Mouse (Mus musculus) left cerebral cortex, postnatal 4 days (tissue): ENCODE data around the gene Ripply2. TPM values are rescaled to one million over a fixed set of nuclear protein-coding genes. Genes with fewer than 3 reads are reported as not detected.
"Not testable (repeated sequence)": the region's sequence is repeated elsewhere in the genome, so short reads cannot be mapped to it uniquely, and the experiment has no call there.

Experiments used
- DNase-seq: peaks from one replicate; pipeline ENCODE4 v3.0.0-alpha.2; 2022
- intact Hi-C: fragments of 180-260 bp; cut with DNase I; formaldehyde crosslinking; loops from one replicate; pipeline ENCODE4 v1.15.1; 2025
- total RNA-seq, 2 experiments: library from RNA; stranded (reverse); gene quantifications; 2 replicates each; pipeline ENCODE4 v1.2.3; 2021

Ripply2 gene
- 1 to 10 TPM; 5.4 to 6.1 TPM for total RNA-seq

DNA sequence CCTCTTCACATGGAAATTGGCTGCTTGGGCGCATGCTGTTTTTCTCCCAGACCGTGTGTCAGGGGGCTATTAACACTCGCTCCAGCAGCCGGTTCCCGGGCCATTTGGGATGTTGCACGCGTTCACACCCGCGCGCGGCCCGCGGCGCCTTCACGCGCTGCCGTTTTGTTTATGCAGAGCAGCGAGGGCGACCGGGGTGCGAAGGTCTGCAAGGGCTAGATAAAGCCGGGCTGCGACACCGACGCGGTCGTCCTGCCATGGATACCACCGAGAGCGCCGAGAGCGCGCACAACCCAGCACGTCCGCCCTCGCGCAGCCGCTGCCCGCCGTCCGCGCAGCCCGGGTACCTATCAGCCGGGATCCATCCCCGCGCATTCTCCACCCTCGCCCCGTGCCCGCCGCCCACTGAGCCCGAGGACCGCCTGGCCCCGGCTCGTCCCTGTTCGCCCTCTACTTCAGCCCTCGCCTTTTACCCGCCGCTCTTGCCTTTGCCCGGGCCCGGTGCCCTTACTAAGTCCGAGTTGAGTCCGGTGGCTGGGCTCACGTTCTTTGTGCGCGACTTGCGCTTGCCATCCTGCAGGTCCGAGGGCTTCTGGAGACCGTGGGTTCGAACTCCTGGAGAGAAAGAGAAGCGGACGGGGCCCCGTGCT, at the start of gene Ripply2:
TSS of gene Ripply2 (plus strand) at position 250 of the 650 bp plus-strand sequence.
- intact Hi-C loops = no loop called here
- peak; percentile 48 for DNase-seq

DNA sequence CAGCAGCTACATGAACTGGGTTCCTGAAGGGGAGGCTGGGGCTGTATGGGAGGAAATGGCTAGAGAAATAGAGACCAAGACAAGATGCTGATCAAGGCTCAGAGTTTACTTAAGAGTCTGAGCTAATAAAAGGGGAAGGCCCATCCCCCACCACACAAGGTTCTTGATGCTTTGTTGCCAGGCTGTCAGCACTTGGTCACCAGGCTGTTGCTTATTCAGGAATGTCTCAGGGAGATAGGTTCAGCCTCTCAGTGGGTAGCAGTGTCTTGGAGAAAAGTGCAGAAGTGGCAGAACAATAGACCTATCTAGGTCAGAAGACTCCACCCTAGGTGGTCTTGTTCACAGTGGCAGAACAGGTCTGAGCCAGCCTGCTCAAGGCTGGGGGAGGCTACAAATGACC, 42.9 kb upstream of the Ripply2 start:
- intact Hi-C loops = not testable (repeated sequence)

DNA sequence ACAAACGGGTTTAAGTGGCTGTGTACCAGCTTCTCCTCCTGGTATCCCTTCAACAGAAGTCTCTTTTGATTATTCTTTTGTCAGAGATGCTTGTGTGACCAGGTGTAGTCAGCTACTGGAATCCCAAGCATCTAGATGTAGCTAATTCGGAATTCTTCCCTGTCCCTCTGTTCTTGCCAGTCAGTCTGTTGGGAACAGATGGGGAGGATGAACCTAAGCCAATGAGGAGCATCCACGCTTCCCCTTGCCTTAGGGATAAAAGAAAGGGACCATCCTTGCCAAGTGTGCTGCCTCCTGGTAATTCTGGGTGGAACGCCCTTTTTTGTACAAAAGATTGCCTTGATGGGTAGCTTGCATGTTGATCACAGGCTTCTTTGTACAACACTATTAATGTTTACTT, 41.8 kb upstream of the Ripply2 start:
- peak; percentile 31 for DNase-seq
- intact Hi-C loops = no loop called here

More for the DNA sequence above, 42.9 kb upstream of the Ripply2 start:
- not testable (repeated sequence) for DNase-seq

DNA sequence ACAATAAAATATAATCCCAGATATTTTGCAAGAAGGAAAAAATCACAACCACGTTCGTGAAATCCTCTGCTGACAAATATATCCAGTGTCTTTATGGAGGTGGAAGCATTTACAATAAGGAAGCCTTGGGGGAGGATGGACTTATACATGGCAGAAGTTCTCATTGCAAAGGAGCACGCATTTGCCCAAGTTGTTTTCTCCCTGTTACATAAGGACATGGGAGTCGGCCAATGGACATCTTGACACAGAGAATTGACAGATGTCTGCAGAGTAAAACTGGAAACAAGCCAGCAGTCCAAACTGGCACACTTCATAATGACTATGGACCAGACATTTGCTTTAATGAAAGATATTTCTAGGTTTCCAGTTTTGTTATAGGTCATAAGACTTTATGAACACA, 38.4 kb upstream of the Ripply2 start:
- peak; percentile 50 for DNase-seq
- intact Hi-C loops = no loop called here

DNA sequence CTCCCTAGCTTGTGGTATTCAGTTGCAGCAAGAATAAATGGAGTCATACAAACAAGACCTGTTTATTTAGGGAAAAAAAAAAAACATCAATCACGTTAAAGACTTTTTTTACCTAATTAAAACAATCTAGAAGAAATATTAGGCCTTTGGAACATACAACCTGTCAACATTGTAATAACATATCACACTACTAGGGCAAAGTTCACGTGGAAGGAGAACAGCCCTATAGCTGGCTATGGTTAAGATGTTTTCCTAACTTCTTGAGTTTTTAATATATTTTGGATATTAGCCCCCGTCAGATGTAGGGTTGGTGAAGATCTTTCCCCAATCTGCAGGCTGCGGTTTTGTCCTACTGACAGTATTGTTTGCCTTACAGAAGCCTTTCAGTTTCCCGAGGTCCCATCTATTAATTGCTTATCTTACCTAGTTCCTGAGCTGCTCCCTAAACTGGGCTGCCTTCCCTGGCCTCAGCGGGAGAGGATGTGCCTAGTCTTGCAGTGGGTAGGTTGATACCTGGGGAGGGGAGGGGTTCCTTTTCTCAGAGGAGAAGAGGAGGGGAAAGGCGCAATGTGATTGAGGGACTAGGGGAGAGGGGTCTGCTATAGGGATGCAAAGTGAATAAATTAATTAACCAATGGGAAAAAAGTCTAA, 37.0 kb upstream of the Ripply2 start:
- no peak for DNase-seq
- intact Hi-C loops = no loop called here

DNA sequence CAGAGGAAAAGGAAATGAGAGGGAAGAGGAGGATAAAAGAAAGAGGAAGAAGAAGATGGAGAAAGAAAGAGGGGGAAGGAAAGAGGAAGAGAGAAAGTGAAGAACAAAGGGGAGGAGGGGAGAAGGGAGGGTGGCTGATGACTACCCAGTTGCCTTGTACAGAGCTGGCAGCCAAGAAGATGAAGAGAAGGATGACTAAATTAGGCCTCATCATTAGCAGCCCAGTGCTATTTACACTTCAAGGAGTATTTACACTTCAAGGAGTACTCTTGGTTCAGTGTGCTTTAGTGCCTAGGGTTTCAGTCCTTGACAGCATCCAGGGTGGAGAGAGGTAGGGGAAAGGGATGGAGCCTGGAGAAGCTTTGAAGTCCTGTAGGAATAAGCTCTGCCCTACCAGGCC, 35.3 kb upstream of the Ripply2 start:
- intact Hi-C loops = no loop called here
- DNase-seq = no peak

DNA sequence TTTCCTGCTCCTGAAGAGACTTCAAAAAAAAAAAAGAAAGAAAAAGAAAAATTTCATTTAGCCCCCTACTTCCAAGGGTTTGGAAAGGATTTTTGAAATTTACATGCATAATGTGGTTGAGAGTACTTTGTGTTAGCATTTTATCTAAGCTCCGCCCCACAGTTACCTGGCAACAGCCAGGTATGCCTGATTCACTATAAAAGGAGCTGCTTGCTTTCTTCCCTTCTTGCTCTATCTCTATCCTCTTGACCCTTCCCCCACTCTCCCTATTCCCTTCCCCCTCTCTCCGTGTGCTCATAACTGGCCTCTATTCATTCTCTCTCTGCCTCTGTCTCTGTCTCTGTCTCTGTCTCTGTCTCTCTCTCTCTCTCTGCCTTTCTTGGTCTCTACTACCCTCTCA, 34.4 kb upstream of the Ripply2 start:
- intact Hi-C loops = no loop called here
- DNase-seq = no peak

DNA sequence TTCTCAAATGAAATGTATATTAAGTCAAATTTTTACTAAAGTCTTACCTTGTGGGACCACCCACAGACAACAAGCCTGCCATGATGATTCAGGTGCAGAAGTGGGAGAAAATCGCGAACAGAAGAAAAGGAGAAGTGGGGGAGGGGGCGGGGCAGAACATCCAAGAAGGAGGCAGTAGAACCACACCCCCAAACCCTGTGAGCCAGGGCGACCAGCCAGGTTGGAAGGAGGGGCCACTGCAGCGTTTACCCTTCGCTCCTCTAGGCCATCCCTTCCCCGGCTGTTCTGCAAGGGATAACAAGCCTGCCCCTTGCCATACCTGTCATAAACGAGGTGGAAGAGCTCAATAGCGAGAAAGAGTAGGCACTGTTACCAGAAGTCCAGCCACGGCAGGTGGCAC, 33.8 kb upstream of the Ripply2 start:
- intact Hi-C loops = no loop called here
- DNase-seq = peak; percentile 21

DNA sequence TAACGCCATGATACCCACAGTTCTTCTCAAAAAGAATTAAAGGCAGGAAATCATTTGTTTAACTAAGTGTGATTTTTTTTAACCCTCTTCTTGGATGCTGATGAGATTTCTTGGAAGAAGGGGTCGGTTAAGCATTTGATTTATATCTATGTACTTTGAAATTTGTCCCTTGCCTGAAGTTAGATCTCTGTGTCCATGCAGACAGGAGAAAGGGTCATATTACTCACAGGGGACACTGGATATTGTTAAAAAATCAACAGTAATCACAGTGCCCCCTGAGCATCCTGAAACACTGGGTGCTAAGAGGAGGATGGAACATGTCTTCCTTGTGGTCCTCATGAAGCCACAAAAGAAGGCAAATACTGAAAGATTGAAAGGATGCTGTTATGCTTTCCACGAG, 30.8 kb upstream of the Ripply2 start:
- no peak for DNase-seq
- intact Hi-C loops = no loop called here

DNA sequence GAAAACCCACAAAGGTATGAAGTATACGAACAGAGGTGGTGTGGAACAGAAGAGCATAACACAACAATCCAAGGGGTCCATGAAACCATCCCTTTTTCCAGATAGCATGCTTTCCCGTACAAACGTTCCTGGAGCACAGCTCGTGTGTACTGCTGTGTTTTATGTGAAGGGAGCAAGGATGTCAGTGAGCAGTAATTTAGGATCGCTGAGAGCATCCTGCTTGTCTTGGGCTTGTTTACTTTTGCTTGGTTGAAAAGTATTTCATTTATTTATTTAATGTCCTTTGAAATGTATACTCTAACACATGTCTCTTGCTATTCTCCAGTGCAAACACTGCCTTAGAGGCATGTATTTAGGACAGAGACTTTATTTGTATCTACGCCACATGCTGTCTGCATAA, 30.2 kb upstream of the Ripply2 start:
- intact Hi-C loops = no loop called here

DNA sequence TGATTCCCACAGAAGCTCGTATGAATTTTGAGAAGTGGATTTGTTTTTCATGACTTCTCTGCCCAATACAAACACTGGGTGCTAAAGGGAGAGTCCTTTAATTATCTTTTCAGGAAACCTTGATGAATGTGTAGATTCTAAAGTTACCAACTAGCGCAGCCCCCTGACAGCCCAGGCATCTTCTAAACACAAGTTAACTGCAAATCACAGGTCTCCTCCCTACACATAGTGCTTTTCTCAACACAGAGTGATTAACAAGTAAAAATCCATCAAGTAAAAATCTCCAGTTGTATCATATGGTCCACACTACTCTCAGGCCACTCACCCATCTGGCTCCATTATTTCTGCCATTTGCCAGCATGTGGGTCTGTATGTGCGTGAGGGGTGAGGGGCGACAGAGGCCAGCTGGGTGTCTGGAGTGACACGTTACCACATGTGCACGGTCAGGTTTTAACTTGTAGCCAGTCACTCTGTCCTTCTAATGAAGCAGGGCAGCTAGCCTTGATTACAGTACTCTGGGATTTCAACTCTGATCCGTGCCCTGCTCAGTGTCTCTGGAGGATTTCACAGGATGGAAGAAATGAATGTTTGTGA, 28.5 kb upstream of the Ripply2 start:
- no peak for DNase-seq
- intact Hi-C loops = no loop called here

More for the DNA sequence above, 30.2 kb upstream of the Ripply2 start:
- no peak for DNase-seq

DNA sequence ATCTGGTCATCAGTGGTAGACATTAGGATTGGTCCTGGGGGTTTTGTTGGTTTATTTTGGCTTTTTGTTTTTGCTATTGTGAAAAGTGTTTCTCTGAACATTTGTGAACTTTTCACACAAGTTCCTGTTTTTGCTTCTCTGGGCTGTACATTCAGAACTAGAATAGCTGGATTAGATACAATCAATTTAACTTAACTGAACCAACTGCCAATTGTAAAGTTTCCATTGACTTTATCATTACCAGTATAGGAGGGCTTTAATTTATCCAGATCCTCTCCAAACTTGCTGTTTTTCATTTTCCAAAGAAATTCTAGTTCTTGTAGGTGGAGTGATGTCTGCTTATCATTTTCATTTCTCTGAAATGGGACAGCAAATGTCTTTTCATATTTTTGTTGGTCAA, 25.5 kb upstream of the Ripply2 start:
- intact Hi-C loops = no loop called here

DNA sequence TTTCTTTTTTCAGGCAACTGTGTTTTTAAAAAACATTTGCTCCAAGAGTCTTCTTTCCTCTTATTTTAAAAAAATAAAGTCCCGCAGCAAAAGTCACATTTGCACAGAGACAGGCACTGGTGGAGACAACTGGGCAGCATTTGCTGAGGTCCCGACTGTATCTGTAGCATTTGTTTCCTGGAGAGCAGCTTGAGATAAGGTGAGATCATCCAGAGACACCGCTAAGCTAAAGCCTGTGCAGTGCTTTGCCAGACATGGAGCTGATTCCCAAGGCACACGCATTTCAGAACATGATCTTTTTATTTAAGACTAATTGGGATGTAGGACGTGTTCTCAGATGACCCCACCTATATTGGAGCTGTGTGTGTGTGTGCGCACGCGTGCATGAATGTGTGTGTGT, 23.6 kb upstream of the Ripply2 start:
- intact Hi-C loops = no loop called here
- no peak for DNase-seq

More for the DNA sequence above, 25.5 kb upstream of the Ripply2 start:
- DNase-seq = no peak

DNA sequence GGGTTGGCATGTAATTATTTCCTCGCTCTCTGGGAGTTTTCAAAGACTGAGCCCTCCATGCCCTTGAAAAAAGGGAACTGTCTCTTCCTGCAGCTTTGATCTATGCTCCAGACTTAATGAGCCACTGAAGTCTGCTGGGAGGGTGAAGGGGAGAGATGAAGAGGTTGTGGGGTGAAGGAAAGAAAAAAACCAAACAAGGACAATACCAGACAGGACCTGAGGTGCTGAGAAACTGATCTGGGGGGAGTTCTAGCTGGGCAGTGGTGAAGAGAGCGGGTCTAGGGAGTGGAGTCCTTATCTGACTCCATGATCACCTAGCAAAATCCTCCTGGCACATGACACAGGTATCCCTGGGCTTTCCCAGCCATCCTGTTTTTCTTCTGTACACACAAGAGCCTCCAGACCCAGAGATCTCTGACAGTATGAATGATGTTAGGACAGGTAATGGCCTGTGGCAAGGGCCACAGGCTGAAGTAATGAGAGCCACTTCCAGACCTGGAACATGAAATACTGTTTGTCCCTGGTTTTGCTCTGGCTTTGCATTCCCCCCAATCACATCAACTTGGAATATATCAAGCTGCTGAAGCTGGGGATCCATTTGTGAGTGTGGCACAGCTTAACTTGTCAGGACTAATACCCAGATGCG, 18.2 kb upstream of the Ripply2 start:
- DNase-seq = no peak

DNA sequence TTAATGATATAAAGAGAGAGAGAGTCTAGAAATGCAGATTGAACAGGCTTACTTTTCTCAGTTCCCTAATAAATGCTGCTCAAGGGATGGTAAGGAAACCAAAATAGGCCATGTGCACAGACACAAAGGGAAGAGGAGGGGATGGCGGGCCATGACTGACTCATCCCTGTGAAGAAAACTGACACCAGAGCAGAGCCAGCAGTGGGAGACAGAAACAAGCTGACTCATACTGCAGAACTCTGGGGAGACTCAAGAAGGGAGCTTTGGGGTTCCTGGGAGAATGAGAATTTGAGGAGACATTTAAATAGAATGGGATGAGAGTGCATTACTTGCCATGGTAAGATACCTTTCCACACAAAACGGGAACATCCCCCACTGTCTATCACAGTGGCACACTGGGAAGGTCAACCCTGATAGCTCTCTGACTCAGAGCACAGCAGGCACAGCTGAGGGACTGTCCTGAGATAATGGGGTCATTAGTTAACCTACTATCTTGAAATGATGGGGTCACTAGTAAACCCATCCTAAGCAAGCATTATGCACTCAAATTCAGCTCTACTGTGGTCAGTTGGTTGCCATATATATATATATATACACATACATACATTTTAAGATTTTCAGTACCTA, 15.3 kb upstream of the Ripply2 start:
- no peak for DNase-seq
- intact Hi-C loops = no loop called here

More for the DNA sequence above, 18.2 kb upstream of the Ripply2 start:
- intact Hi-C loops = no loop called here

DNA sequence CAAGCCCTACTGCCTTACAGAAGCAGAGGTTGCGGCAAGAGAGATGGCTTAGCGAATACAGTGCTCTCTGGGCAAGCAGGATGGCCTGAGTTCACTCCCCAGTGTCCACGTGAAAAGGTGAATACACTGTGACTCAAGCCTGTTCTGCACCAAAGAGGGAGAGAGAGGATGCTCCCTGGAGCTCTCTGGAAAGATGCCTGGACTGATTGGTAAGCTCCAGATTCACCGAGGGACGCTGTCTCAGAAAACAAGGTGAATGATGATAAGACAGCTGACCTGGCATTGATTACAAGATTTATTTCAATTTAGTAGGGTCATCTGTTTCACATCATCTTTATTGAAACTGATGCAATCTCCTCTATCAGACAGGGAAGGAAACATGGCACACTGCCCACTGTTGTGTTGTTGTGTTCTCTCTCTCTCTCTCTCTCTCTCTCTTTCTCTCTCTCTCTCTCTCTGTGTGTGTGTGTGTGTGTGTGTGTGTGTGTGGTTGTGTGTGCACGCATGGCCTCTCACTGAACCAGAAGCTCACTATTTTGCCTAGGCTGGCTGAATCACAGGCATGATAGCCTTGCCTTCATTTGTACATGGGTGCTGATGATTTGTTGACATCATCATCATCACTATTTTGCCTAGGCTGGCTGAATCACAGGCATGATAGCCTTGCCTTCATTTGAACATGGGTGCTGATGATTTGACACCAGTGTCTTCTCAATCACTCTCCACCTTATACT, 10.5 kb upstream of the Ripply2 start:
- intact Hi-C loops = no loop called here
- no peak for DNase-seq

DNA sequence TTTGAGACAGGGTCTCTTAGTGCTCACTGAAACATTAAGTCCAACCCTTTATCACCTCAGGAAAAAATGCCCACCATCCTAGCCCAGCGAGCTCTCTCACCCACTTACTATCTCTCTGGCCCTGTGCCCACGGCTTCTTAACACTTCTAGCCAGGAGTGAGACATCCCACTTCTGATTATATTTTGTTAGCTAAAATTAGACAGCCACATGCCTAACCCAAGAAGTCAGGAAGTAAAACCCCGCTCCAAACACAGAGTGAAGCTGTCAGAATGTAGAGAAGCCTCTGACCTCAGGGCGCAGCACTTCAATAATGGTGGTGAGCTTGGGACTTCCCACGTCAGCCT, 9.9 kb upstream of the Ripply2 start:
- peak; percentile 5 for DNase-seq
- intact Hi-C loops = no loop called here

DNA sequence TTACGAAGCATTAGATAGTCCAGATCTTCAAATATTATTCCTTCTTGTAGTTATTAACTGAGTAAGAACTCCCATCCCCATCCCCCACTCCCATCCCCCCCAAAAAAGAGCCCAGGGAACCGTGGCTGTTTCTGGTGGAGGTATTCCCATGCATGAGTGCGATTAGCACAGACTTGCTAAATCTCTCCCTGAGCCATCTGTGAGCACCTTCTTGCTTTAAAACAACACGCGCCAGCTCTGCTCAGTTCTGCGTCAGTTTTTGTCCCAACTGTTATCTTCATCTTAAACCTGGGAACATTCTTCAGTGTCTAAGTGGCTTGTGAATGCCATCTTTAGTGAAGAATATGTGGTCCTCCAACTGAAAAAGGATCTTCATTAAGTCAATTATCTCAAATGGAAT, 6.8 kb upstream of the Ripply2 start:
- DNase-seq = no peak
- intact Hi-C loops = no loop called here

DNA sequence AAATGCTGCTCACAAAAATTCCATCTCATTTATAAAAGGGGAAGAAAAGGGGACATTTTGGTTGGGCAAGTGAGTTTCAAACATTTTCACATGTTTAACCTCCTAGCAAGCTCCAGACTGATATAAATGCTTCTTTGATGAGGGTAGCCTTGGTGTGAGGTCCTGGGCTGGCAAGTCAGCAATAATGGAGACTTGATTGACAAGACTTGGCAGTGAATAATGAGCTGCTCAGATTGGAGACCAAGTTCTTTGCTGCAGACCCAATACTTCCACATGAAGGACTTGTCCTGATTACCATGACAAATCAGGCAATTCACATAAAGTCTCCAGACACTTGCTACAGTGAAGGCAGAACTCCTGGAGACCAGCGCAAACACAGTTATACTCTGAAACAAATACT, 6.4 kb upstream of the Ripply2 start:
- intact Hi-C loops = no loop called here
- peak; percentile 7 for DNase-seq

DNA sequence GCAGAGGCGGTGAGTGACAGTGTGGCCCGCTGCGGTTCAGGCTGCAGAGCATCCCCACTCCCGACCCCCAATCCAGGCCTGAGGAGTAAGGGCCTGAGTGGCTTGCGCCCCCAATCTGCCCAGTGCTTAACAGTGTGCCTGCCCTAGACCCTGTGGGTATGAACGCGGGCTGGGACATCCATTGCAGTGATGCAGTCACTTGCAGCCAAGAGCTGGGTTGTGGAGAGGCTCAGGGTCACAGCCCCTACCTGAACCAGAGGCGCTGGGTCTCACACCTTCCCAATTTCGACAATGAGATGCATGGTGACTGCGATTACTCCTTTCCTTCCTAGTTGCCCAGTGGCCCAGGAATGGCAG, 579 bp downstream of the Ripply2 start:
- intact Hi-C loops = no loop called here
- DNase-seq = no peak
